Mouse (Mus musculus) intestine, embryonic 14.5 days (tissue): ENCODE data around the gene Tacc2. TPM values are rescaled to one million over a fixed set of nuclear protein-coding genes. Genes with fewer than 3 reads are reported as not detected.

Source experiments
- ATAC-seq: fragments of 200-750 bp; cut with Nextera tagmentation; replicated peaks from 2 replicates; pipeline ENCODE4 v1.8.0; 2017; ENCODE audit warnings: low read depth, moderate number of reproducible peaks, moderate TSS enrichment, moderate library complexity; ENCODE audit not compliant: low FRiP score, low TSS enrichment
- DNase-seq: peaks from one replicate; pipeline ENCODE4 v3.0.0-alpha.2; 2018; ENCODE audit warnings: low spot score
- H3K27ac ChIP-seq: fragments of 300-500 bp; sonication (generic); 2 replicates; pipeline ENCODE4 v1.5.1; 2014; ENCODE audit warnings: low read depth, mild to moderate bottlenecking, control low read depth
- H3K27me3 ChIP-seq: fragments of 300-500 bp; sonication (generic); replicated peaks from 2 replicates; pipeline ENCODE4 v1.6.1; 2014; ENCODE audit warnings: low read length, control low read depth; ENCODE audit not compliant: control insufficient read depth, insufficient read depth
- H3K36me3 ChIP-seq: fragments of 300-500 bp; sonication (generic); 2 replicates; pipeline ENCODE4 v1.6.1; 2014; ENCODE audit warnings: low read length, control low read depth; ENCODE audit not compliant: control insufficient read depth, insufficient read depth
- H3K4me1 ChIP-seq: fragments of 300-500 bp; sonication (generic); replicated peaks from 2 replicates; pipeline ENCODE4 v1.6.1; 2014; ENCODE audit warnings: low read length, control low read depth, mixed read lengths; ENCODE audit not compliant: control insufficient read depth, insufficient read depth
- H3K4me2 ChIP-seq: fragments of 300-500 bp; sonication (generic); 2 replicates; pipeline ENCODE4 v1.6.1; 2014; ENCODE audit warnings: low read length
- H3K4me3 ChIP-seq: fragments of 300-500 bp; sonication (generic); 2 replicates; pipeline ENCODE4 v1.5.1; 2014; ENCODE audit warnings: low read depth, low read length, control low read depth, mixed read lengths
- H3K9ac ChIP-seq: fragments of 300-500 bp; sonication (generic); 2 replicates; pipeline ENCODE4 v1.6.1; 2014; ENCODE audit warnings: mild to moderate bottlenecking, low read length
- H3K9me3 ChIP-seq: fragments of 300-500 bp; sonication (generic); 2 replicates; pipeline ENCODE4 v1.6.1; 2016; ENCODE audit warnings: low read length, control low read depth; ENCODE audit not compliant: control insufficient read depth
- WGBS: fragments of 180-500 bp; shearing (Covaris S2); extraction: QIAGEN DNeasy Blood & Tissue Kit; methylation state at CpG from one replicate; pipeline ENCODE4 v1.1.7; 2014; 5-methylcytosine and 5-hydroxymethylcytosine counted together
- polyA plus RNA-seq: library from polyadenylated mRNA; unstranded; fragments of >200 nt; fragmentation: Nextera tagmentation; extraction: Ambion mirVana; gene quantifications from 2 replicates; pipeline ENCODE4 v1.2.1, GENCODE M21; 2014

The Tacc2 gene
- polyA plus RNA-seq, 1 experiment from 2014 or later: 33.7 TPM

- H3K9ac ChIP-seq: no peak overlapping the region
- WGBS: 46% methylated on average over 2 of the region's 2 CpGs
- ATAC-seq (no peak), DNase-seq (peak; percentile 58)
- no peaks in the 10 kb centered on the region for H3K36me3 ChIP-seq
- H3K27me3 ChIP-seq: no peaks in the 10 kb centered on the region
- H3K4me2 ChIP-seq: no peak overlapping the region
- H3K4me1 ChIP-seq: peaks cover 20% of the 10 kb centered on the region
- H3K4me3 ChIP-seq: no peak overlapping the region
- H3K9me3 ChIP-seq: no peaks in the 10 kb centered on the region
- H3K27ac ChIP-seq: no peak overlapping the region
These were observed 77.3 kb downstream of the Tacc2 start for GRCm38 (mm10) chr7:130654562-130654961.

DNA sequence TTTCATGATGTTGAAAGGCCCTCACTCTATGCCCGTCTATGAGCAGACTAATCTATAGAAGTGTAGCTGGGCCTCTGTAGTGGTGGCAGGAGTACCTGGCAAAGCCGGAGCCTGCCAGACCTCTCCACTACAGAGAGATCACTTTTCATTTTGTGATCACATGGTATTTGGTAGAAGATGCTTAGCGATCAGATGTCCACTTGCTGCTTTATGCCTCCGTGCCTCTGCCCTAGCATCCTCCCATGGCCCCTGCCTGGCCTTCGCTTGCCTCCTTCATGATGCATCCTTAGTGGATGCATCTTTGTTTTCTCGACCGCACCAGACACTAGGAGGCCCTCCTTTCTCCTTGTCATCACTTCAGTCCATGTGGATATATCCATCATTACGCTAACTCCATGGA is 79.7 kb downstream of the Tacc2 start:
- Histone ChIP-seq H3K27ac (no peak overlapping the region), H3K36me3 (no peaks in the 10 kb centered on the region), H3K9ac (no peak overlapping the region), H3K4me2 (no peak overlapping the region), H3K9me3 (no peaks in the 10 kb centered on the region), H3K4me1 (peaks cover 20% of the 10 kb centered on the region), H3K4me3 (no peak overlapping the region), H3K27me3 (no peaks in the 10 kb centered on the region)
- WGBS: 96% methylated on average over 8 of the region's 8 CpGs
- no peak for DNase-seq
- no peak for ATAC-seq

DNA sequence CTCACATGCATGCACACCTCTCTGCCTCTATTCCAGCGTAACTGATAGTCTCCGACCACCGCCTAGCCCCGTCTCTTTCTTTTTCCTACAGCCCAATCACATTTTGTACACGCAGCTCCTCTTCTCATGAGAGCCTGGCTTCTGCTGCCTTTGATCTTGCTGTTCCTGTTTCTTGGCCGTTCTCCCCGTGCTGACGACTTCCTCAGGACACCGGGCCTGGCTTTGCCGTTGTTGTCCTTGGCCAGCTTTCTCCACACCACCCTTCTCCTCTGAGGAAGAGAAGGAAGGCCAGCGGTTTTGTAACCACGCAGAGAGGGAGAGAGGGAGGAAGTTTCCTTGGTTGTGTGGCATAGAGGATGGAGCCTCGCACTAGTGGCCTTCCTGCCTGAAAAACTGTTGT is 80.5 kb downstream of the Tacc2 start:
- WGBS: 76% methylated on average over 13 of the region's 13 CpGs
- no peak for DNase-seq
- H3K4me2 ChIP-seq: no peak overlapping the region
- no peak overlapping the region for H3K9ac ChIP-seq
- no peak for ATAC-seq
- H3K36me3 ChIP-seq: no peaks in the 10 kb centered on the region
- H3K27ac ChIP-seq: no peak overlapping the region
- no peaks in the 10 kb centered on the region for H3K27me3 ChIP-seq
- H3K4me1 ChIP-seq: peaks cover 20% of the 10 kb centered on the region
- no peak overlapping the region for H3K4me3 ChIP-seq
- no peaks in the 10 kb centered on the region for H3K9me3 ChIP-seq

DNA sequence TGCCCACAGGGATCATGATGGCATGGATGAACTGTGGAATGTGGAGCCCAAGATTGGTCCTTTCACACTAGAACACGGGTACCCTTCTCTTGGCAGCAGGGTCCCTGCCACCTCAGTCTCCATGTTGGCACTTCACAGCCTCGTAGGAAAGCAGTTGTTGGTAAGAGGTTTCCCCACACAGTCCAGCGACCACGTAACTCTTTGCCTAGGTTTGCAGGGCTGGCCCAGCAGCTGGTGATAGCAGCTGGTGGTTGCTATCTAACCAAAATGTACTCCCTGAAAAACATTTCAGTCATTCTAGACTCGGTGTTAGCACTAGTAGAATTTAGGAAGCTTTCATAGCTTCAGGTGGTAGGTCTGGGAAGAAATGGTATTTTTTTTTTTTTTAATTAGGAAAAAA is 81.9 kb downstream of the Tacc2 start:
- H3K27me3 ChIP-seq: no peaks in the 10 kb centered on the region
- H3K4me1 ChIP-seq: peaks cover 18% of the 10 kb centered on the region
- 92% methylated on average over 5 of the region's 5 CpGs for WGBS
- no peak overlapping the region for H3K9ac ChIP-seq
- no peak overlapping the region for H3K27ac ChIP-seq
- no peak overlapping the region for H3K4me3 ChIP-seq
- H3K36me3 ChIP-seq: no peaks in the 10 kb centered on the region
- peaks cover 8% of the 10 kb centered on the region; the same call in 1 of the 2 replicates for H3K9me3 ChIP-seq
- no peak overlapping the region for H3K4me2 ChIP-seq
- ATAC-seq: no peak
- no peak for DNase-seq

DNA sequence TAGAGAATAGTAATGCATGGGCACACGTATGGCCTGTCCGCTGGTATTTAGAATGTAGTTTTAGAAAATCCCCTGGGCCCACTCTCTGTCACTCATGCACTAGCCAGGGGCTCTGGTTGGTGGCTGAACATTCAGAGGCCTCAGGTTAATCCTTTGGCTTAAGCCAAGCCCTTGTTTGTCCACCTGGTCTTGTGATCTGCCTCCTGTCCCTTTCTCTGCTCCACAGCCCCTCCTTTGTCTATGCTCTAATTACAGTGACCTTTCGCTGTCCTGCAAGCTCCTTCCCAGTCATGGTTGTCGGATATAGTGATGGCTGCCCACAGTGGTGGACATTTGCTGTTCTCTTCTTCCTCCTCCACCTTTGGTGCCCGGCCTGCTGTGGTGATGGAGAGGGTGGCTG is 85.0 kb downstream of the Tacc2 start:
- no peak overlapping the region for H3K27ac ChIP-seq
- DNase-seq (no peak), ATAC-seq (no peak)
- H3K4me1 ChIP-seq: no peaks in the 10 kb centered on the region; the same call in 1 of the 2 replicates
- no peak overlapping the region for H3K4me3 ChIP-seq
- WGBS: 70% methylated on average over 5 of the region's 5 CpGs
- no peaks in the 10 kb centered on the region for H3K27me3 ChIP-seq
- no peak overlapping the region for H3K9ac ChIP-seq
- no peak overlapping the region for H3K4me2 ChIP-seq
- H3K36me3 ChIP-seq: no peaks in the 10 kb centered on the region
- H3K9me3 ChIP-seq: peaks cover 11% of the 10 kb centered on the region; the same call in 1 of the 2 replicates

- Histone ChIP-seq H3K27me3 (no peaks in the 10 kb centered on the region), H3K4me2 (no peak overlapping the region), H3K4me1 (no peaks in the 10 kb centered on the region; the same call in 1 of the 2 replicates), H3K9ac (no peak overlapping the region), H3K27ac (no peak overlapping the region), H3K36me3 (no peaks in the 10 kb centered on the region), H3K4me3 (no peak overlapping the region), H3K9me3 (peaks cover 11% of the 10 kb centered on the region; the same call in 1 of the 2 replicates)
- no peak for DNase-seq
- no peak for ATAC-seq
- WGBS: 59% methylated on average over 4 of the region's 4 CpGs
These were observed 85.6 kb downstream of the Tacc2 start for GRCm38 (mm10) chr7:130662869-130663268.

GRCm38 (mm10) chr7:130664037-130664436 is 86.8 kb downstream of the Tacc2 start:
- WGBS: 94% methylated on average over 5 of the region's 5 CpGs
- DNase-seq (no peak), ATAC-seq (no peak)
- Histone ChIP-seq H3K4me3 (no peak overlapping the region), H3K36me3 (no peaks in the 10 kb centered on the region), H3K4me1 (peaks cover 8% of the 10 kb centered on the region), H3K9ac (no peak overlapping the region), H3K4me2 (no peak overlapping the region), H3K27me3 (no peaks in the 10 kb centered on the region), H3K9me3 (peaks cover 11% of the 10 kb centered on the region; the same call in 1 of the 2 replicates), H3K27ac (no peak overlapping the region)

DNA sequence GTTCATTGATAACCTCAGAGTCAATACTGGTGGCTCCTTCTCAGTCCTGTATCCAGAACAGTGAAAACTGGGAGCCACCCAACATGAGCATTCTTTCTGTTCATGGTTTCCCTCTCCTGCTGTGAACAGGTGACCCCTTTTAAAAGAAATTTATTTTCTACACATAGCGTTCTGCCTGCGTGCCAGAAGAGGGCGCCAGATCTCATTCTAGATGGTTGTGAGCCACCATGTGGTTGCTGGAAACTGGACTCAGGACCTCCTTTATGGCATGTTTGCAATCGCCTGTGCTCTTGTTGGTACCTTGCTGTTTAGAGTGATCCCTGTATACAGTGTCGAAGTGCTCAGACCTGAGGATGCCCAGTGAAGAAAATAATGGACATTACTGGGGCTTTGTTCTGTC is 87.4 kb downstream of the Tacc2 start:
- no peak overlapping the region for H3K4me3 ChIP-seq
- 92% methylated on average over 5 of the region's 5 CpGs for WGBS
- H3K4me1 ChIP-seq: peaks cover 14% of the 10 kb centered on the region
- no peaks in the 10 kb centered on the region for H3K36me3 ChIP-seq
- DNase-seq (no peak), ATAC-seq (no peak)
- no peak overlapping the region for H3K9ac ChIP-seq
- no peak overlapping the region for H3K4me2 ChIP-seq
- H3K27me3 ChIP-seq: no peaks in the 10 kb centered on the region
- peaks cover 11% of the 10 kb centered on the region; the same call in 1 of the 2 replicates for H3K9me3 ChIP-seq
- no peak overlapping the region for H3K27ac ChIP-seq

- Histone ChIP-seq H3K4me2 (no peak overlapping the region), H3K36me3 (no peaks in the 10 kb centered on the region), H3K27me3 (no peaks in the 10 kb centered on the region), H3K4me3 (no peak overlapping the region), H3K27ac (no peak overlapping the region), H3K4me1 (peaks cover 18% of the 10 kb centered on the region), H3K9ac (no peak overlapping the region), H3K9me3 (peaks cover 11% of the 10 kb centered on the region; the same call in 1 of the 2 replicates)
- no peak for ATAC-seq
- DNase-seq: no peak
- 95% methylated on average over 9 of the region's 9 CpGs for WGBS
These were observed 88.1 kb downstream of the Tacc2 start for GRCm38 (mm10) chr7:130665358-130665757.
